Mouse (Mus musculus) adrenal gland, adult 8-10 months (tissue): ENCODE measurements at regions not wholly inside any gene's neighbourhood (a gene's known extent, or its start where the extent isn't known, plus 50 kb on each side); places are given as distances from the start of the nearest gene placed in this dataset.
A peak's percentile ranks its signal among the peaks of the same experiment; 100 is the strongest.

Experiments
- DNase-seq: peaks from one replicate; pipeline ENCODE4 v3.0.0; 2022

- no peak for DNase-seq
Measured at GRCm38 (mm10) chr8:115903853-115904420, 196.3 kb upstream of the Maf start.

GRCm38 (mm10) chr8:115897521-115898178, 190.1 kb upstream of the Maf start:
- no peak for DNase-seq

- no peak for DNase-seq
Measured at GRCm38 (mm10) chr8:115897086-115897485, 189.5 kb upstream of the Maf start.

GRCm38 (mm10) chr8:115896066-115896465, 188.5 kb upstream of the Maf start:
- DNase-seq = no peak

- no peak for DNase-seq
Measured at GRCm38 (mm10) chr8:115888278-115888677, 180.7 kb upstream of the Maf start.

GRCm38 (mm10) chr8:115885121-115885743, 177.6 kb upstream of the Maf start:
- no peak for DNase-seq

GRCm38 (mm10) chr8:115883808-115884207, 176.2 kb upstream of the Maf start:
- no peak for DNase-seq

- no peak for DNase-seq
Measured at GRCm38 (mm10) chr8:115881881-115882280, 174.3 kb upstream of the Maf start.

GRCm38 (mm10) chr8:115874789-115875188, 167.2 kb upstream of the Maf start:
- DNase-seq = no peak

GRCm38 (mm10) chr8:115871381-115871780, 163.8 kb upstream of the Maf start:
- no peak for DNase-seq

- no peak for DNase-seq
Measured at GRCm38 (mm10) chr8:115861381-115861780, 153.8 kb upstream of the Maf start.

GRCm38 (mm10) chr8:115859406-115859805, 151.8 kb upstream of the Maf start:
- DNase-seq = no peak

- no peak for DNase-seq
Measured at GRCm38 (mm10) chr8:115856816-115857215, 149.2 kb upstream of the Maf start.

- DNase-seq = peak; percentile 19
Measured at GRCm38 (mm10) chr8:115855934-115856629, 148.5 kb upstream of the Maf start.

- DNase-seq = no peak
Measured at GRCm38 (mm10) chr8:115854209-115854900, 146.8 kb upstream of the Maf start.

GRCm38 (mm10) chr8:115850552-115850951, 143.0 kb upstream of the Maf start:
- DNase-seq = no peak

- DNase-seq = no peak
Measured at GRCm38 (mm10) chr8:115833391-115833790, 125.8 kb upstream of the Maf start.

- DNase-seq = no peak
Measured at GRCm38 (mm10) chr8:115831675-115832074, 124.1 kb upstream of the Maf start.

GRCm38 (mm10) chr8:115830012-115830662, 122.5 kb upstream of the Maf start:
- no peak for DNase-seq

- no peak for DNase-seq
Measured at GRCm38 (mm10) chr8:115826516-115826915, 118.9 kb upstream of the Maf start.

- DNase-seq = no peak
Measured at GRCm38 (mm10) chr8:115825899-115826502, 118.4 kb upstream of the Maf start.

- DNase-seq = no peak
Measured at GRCm38 (mm10) chr8:115824478-115824785, 116.8 kb upstream of the Maf start.
